Mouse (Mus musculus) midbrain, embryonic 12.5 days (tissue): Measurements from ENCODE around the gene Rpa1. TPM values are rescaled to one million over a fixed set of nuclear protein-coding genes. Genes with fewer than 3 reads are reported as not detected.
"Not testable (repeated sequence)": the region's sequence is repeated elsewhere in the genome, so short reads cannot be mapped to it uniquely, and the experiment has no call there.

Experiments
- ATAC-seq: fragments of 200-750 bp; cut with Nextera tagmentation; 2 replicates; pipeline ENCODE4 v1.8.0; 2017; ENCODE audit warnings: low read depth, moderate TSS enrichment, moderate library complexity; ENCODE audit not compliant: low FRiP score
- H3K27ac ChIP-seq: fragments of 300-500 bp; sonication (generic); replicated peaks from 2 replicates; pipeline ENCODE4 v1.5.1; 2016; ENCODE audit warnings: mild to moderate bottlenecking
- H3K27me3 ChIP-seq: fragments of 300-500 bp; sonication (generic); 2 replicates; pipeline ENCODE4 v1.6.1; 2016; ENCODE audit warnings: mild to moderate bottlenecking
- H3K36me3 ChIP-seq: fragments of 300-500 bp; sonication (generic); 2 replicates; pipeline ENCODE4 v1.6.1; 2016
- H3K4me1 ChIP-seq: fragments of 300-500 bp; sonication (generic); 2 replicates; pipeline ENCODE4 v1.6.1; 2016
- H3K4me2 ChIP-seq: fragments of 300-500 bp; sonication (generic); replicated peaks from 2 replicates; pipeline ENCODE4 v1.6.1; 2016; ENCODE audit warnings: mild to moderate bottlenecking, moderate library complexity
- H3K4me3 ChIP-seq: fragments of 300-500 bp; sonication (generic); 2 replicates; pipeline ENCODE4 v1.5.1; 2016; ENCODE audit warnings: mild to moderate bottlenecking
- H3K9ac ChIP-seq: fragments of 300-500 bp; sonication (generic); replicated peaks from 2 replicates; pipeline ENCODE4 v1.6.1; 2016; ENCODE audit warnings: mild to moderate bottlenecking, moderate library complexity
- H3K9me3 ChIP-seq: fragments of 300-500 bp; sonication (generic); 2 replicates; pipeline ENCODE4 v1.6.1; 2016; ENCODE audit warnings: mild to moderate bottlenecking
- WGBS: fragments of 180-500 bp; shearing (Covaris S2); methylation state at CpG from one replicate; pipeline ENCODE4 v1.1.7; 2016; 5-methylcytosine and 5-hydroxymethylcytosine counted together
- polyA plus RNA-seq: library from polyadenylated mRNA; unstranded; fragments of >200 nt; fragmentation: Nextera tagmentation; extraction: Ambion mirVana; gene quantifications from 2 replicates; pipeline ENCODE4 v1.2.1, GENCODE M21; 2016

Gene Rpa1
- 107 and 110 TPM in 2 replicates for polyA plus RNA-seq

DNA sequence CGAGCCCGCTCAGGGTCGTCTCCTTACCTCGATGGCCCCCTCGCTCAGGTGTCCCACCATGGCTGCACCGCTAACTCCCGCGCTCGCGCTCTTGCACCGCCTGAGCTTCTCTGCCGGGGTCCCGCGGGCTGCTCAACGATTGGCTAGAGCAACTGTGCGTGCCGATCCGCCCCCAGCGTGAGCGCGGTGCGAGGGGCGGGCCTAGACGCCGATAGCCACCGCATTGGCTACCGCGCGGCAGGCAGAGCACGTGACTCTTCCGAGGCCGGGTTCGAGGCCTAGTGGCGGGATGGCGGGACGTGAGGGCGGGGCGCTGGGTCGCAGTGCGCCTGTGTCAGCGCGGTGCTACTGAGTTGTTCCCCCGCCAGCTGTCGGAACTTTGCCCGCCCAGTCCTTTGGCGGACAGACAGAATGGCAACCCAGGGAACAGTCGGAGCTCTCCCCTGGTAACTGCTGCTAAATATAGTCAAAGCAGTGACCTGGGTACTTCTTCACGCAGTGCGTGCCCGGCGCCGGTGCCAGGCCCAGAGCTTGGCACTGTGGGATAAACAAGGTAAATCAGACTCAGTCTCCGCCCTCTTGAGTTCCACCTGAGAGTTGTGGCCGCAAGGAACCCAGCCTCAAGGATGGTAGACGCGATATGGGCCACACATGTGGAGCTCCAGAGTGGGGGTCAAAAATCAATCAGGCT is at the start of gene Rpa1, which contains the start of gene Smyd4:
TSS of gene Rpa1 (minus strand) at position 126 of the 691 bp plus-strand sequence.
TSS of gene Smyd4 (plus strand) at position 235 of the 691 bp plus-strand sequence.
- Histone ChIP-seq H3K4me1 (peaks cover 20% of the 10 kb centered on the region), H3K9ac (peak within 1 kb of the TSS; percentile 75), H3K27ac (peak within 1 kb of the TSS; percentile 25; the same call in 1 of the 2 replicates), H3K36me3 (no peaks in the 10 kb centered on the region), H3K4me3 (peak within 1 kb of the TSS; percentile 75), H3K4me2 (peak within 1 kb of the TSS; percentile 95), H3K27me3 (no peaks in the 10 kb centered on the region), H3K9me3 (no peaks in the 10 kb centered on the region)
- under 1% methylated on average over 55 of the region's 56 CpGs for whole genome bisulfite sequencing
- peak; percentile 100 for ATAC-seq

DNA sequence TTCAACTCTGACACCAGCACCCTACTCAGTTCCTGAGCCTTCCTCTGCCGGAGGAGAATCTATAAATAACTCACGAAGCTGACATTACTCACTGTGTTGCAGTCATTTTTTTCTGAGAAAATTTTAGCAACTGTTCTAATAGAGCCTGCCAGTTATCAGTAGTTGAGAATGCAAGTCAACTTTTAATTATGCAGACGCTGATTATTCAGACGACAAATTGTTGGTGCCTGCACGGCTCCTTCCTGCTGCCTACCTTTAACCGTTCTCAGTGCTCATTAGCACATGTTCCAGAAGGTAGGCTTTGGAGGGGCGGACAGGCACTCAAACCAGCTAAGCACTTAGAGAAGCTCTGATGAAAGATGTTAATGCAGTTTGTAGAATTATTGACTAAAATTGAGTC is 49.3 kb upstream of the Rpa1 start:
- 85% methylated on average over 7 of the region's 7 CpGs for WGBS
- Histone ChIP-seq H3K36me3 (no peaks in the 10 kb centered on the region), H3K9ac (no peak overlapping the region), H3K4me3 (no peak overlapping the region), H3K27me3 (no peaks in the 10 kb centered on the region), H3K27ac (no peak overlapping the region), H3K4me2 (no peak overlapping the region), H3K9me3 (no peaks in the 10 kb centered on the region), H3K4me1 (no peaks in the 10 kb centered on the region)
- ATAC-seq = no peak

DNA sequence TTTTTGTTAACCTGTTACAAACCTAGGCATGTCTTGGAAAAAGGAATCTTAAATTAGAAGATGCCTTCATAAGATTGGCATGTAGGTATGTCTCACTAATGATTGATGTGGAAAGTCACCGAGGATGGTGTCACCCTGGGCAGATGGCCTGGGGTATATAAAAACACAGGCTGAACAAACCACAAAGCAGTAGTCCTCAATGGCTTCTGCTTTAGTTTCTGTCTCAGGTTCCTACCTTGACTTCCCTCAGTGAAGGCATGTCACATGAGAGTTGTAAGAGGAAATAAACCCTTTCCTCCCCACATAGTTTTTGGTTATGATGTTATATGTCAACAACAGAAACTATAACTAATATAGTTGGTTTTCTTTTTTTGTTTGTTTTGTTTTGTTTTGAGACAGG is 47.5 kb upstream of the Rpa1 start:
- 90% methylated on average over 1 of the region's 1 CpGs for WGBS
- Histone ChIP-seq H3K36me3 (no peaks in the 10 kb centered on the region), H3K27me3 (no peaks in the 10 kb centered on the region), H3K27ac (no peak overlapping the region), H3K4me3 (no peak overlapping the region), H3K4me2 (no peak overlapping the region), H3K4me1 (no peaks in the 10 kb centered on the region), H3K9ac (no peak overlapping the region), H3K9me3 (no peaks in the 10 kb centered on the region)
- ATAC-seq = no peak

DNA sequence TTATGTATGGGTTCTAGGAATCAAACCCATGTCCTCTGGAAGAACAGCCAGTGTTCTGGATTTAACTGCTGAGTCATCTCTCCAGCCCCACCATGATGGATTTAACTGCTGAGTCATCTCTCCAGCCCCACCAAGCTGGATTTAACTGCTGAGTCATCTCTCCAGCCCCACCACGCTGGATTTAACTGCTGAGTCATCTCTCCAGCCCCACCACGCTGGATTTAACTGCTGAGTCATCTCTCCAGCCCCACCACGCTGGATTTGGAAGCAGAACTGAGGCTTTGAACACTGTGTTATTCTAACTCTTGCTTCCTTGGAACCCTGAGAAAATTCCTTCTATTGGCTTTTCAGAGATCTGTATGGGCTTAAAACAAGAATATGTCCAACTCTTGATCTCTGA is 35.4 kb upstream of the Rpa1 start:
- ATAC-seq, H3K4me3 ChIP-seq, H3K27ac ChIP-seq, H3K9me3 ChIP-seq, H3K36me3 ChIP-seq, H3K4me1 ChIP-seq, H3K9ac ChIP-seq, H3K4me2 ChIP-seq, H3K27me3 ChIP-seq: not testable (repeated sequence)
- WGBS = 54% methylated on average over 3 of the region's 3 CpGs

DNA sequence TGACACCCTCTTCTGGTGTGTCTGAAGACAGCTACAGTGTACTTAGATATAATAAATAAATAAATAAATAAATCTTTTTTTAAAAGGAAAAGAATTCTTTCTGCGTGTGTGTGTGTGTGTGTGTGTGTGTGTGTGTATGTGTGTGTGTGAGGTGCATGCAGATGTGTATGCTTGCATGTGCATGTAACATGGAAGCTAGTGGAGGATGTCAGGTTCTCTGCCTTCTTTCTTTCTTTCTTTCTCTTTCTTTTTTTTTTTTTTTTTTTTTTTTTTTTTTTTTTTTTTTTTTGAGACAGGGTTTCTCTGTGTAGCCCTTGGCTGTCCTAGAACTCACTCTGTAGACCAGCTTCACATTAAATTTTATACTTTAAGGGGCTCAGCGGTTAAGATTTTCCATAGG is 30.7 kb upstream of the Rpa1 start:
- H3K4me2 ChIP-seq, H3K36me3 ChIP-seq, H3K9me3 ChIP-seq, H3K4me3 ChIP-seq, H3K9ac ChIP-seq, H3K27ac ChIP-seq, H3K27me3 ChIP-seq, H3K4me1 ChIP-seq, ATAC-seq: not testable (repeated sequence)
- WGBS = 88% methylated on average over 2 of the region's 2 CpGs

DNA sequence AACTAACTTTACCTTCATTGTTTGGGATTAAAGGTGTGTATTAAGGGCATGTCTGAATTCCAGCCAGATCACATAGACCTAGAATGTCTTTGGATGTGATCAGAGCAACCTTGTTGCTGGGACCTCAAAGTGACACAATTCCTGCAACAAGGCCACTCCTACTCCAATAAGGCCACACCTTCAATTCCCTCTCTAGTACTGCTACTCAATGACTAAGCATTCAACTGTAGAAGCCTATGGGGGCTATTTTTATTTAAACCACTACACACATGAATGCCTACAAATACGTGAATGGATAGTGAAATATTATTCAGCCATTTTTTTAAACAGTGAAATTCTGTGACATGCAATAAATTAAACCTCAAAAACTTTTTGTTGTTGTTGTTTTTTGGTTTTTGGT is 29.0 kb upstream of the Rpa1 start:
- no peak overlapping the region for H3K27ac ChIP-seq
- H3K36me3 ChIP-seq = no peaks in the 10 kb centered on the region
- no peak overlapping the region for H3K4me2 ChIP-seq
- WGBS = 90% methylated on average over 1 of the region's 1 CpGs
- no peaks in the 10 kb centered on the region for H3K9me3 ChIP-seq
- no peak overlapping the region for H3K9ac ChIP-seq
- H3K4me3 ChIP-seq = no peak overlapping the region
- ATAC-seq = no peak
- H3K4me1 ChIP-seq = no peaks in the 10 kb centered on the region
- H3K27me3 ChIP-seq = no peaks in the 10 kb centered on the region

DNA sequence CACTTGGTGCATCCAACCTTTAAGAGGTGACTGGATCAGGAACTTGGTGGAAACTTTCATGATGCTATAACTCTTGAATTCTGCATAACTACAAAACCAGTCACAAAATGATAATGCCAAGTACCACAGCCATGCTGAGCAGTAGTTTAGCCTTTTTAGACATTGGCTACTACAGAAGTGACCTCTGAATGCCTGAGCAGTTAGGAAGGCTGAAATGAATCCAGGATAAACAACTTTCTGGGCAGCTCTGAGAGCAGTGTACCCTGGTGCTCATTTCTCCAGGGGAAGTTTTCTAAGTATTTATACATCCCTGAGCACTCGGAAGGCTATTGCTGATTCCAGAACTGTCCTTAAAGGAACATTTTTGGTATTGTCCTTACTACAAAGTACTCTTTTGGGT is 7.4 kb upstream of the Rpa1 start:
- Histone ChIP-seq H3K27me3 (no peaks in the 10 kb centered on the region), H3K36me3 (no peaks in the 10 kb centered on the region), H3K4me2 (no peak overlapping the region), H3K4me1 (no peaks in the 10 kb centered on the region), H3K4me3 (no peak overlapping the region), H3K9ac (no peak overlapping the region), H3K27ac (no peak overlapping the region), H3K9me3 (no peaks in the 10 kb centered on the region)
- ATAC-seq = no peak
- WGBS = 97% methylated on average over 1 of the region's 1 CpGs

DNA sequence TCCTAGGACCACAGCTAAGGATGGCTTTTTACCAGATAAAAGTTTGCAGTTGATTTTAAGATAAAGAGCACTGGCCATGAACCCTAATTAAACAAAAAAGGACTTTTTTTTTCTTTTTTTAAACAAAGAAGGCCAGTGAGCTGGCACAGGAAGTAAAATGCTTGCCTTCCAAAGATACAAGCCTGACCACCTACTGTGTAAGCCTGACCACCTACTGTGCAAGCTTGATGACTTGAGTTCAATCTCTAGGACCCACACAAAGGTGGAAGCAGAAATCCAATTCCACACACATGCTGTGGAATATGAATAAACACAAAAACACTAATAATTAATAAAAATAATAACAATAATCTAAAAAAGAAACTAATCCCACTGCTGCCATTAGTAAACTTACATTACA is 3.1 kb upstream of the Rpa1 start:
- Histone ChIP-seq H3K36me3 (no peaks in the 10 kb centered on the region), H3K27me3 (no peaks in the 10 kb centered on the region), H3K9me3 (no peaks in the 10 kb centered on the region), H3K4me2 (no peak overlapping the region), H3K4me3 (no peak overlapping the region), H3K27ac (no peak overlapping the region), H3K4me1 (peaks cover 19% of the 10 kb centered on the region), H3K9ac (no peak overlapping the region)
- no peak for ATAC-seq

DNA sequence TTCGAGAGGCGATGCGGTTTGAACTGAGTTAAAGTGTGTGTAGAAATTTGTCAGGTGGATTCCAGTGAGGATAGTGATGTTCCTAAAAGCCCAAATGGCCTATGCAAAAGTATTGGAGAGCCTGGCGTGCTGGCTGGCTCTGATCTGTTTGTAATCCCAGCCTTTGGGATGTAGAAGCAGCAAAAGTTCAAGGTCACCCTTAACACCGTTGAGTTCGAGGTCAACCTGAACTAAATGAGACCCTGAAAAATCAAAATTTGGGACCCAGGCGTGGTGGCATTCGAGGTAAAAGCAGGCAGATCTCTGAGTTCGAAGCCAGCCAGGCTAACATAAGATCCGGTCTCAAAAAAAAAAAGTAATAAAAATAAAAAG is 752 bp upstream of the Rpa1 start:
- 0 out of 2 replicates have a peak overlapping the region, but pooled peaks have one; percentile 25 for H3K27ac ChIP-seq
- H3K9me3 ChIP-seq = no peaks in the 10 kb centered on the region
- H3K36me3 ChIP-seq = no peaks in the 10 kb centered on the region
- no peaks in the 10 kb centered on the region for H3K27me3 ChIP-seq
- peak overlapping the region; percentile 75 for H3K4me3 ChIP-seq
- H3K4me1 ChIP-seq = peaks cover 20% of the 10 kb centered on the region
- 51% methylated on average over 10 of the region's 10 CpGs for WGBS
- H3K9ac ChIP-seq = peak overlapping the region; percentile 75
- peak overlapping the region; percentile 95 for H3K4me2 ChIP-seq
- no peak for ATAC-seq

DNA sequence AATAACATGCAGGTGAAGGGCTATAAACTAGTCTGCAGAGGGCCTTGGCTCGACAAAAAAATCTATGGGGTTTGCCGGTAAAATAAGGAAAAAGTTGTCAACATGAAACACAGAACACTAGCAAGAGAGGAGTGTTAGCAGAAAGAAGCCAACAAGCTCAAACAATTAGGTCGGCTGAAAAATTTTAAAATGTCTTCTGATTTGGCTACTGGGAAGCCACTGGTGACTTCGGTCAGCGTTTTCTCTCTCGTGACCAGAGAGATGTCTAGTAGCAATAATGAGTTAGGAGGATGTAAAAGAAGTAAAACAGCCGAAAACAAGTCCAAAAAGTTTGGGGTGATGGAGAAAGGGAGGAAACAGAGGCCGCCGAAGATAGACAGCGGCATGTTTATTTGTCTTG is 528 bp downstream of the Rpa1 start:
- H3K4me1 ChIP-seq = peaks cover 20% of the 10 kb centered on the region
- H3K27ac ChIP-seq = no peak overlapping the region
- H3K4me2 ChIP-seq = peak overlapping the region; percentile 95
- WGBS = 2% methylated on average over 10 of the region's 10 CpGs
- peak overlapping the region; percentile 75 for H3K9ac ChIP-seq
- H3K36me3 ChIP-seq = no peaks in the 10 kb centered on the region
- no peak for ATAC-seq
- H3K9me3 ChIP-seq = no peaks in the 10 kb centered on the region
- H3K4me3 ChIP-seq = peak overlapping the region; percentile 75
- no peaks in the 10 kb centered on the region for H3K27me3 ChIP-seq

DNA sequence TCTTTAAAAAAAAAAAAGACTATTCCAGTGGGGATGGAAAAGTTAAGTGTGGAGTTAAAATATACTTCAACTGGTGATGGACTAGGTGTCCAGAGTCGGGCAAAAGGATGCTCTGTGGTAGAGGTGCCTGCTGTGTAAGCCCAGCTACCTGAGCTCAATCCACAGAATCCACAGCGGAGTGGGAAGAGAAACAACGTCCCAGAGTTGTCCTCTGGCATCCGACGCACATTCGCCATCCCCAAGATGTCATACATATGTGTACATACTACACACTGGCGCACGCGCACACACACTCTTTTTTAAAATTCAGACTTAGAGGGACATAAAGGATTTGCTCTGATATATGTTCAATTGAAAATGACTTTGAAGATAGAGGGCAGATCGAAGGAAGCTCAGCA is 937 bp downstream of the Rpa1 start:
- Histone ChIP-seq H3K4me2 (peak overlapping the region; percentile 95), H3K27me3 (no peaks in the 10 kb centered on the region), H3K9me3 (no peaks in the 10 kb centered on the region), H3K4me1 (peaks cover 20% of the 10 kb centered on the region), H3K4me3 (peak overlapping the region; percentile 75), H3K36me3 (no peaks in the 10 kb centered on the region), H3K9ac (peak overlapping the region; percentile 75), H3K27ac (no peak overlapping the region)
- ATAC-seq = no peak
- 49% methylated on average over 10 of the region's 10 CpGs for WGBS

DNA sequence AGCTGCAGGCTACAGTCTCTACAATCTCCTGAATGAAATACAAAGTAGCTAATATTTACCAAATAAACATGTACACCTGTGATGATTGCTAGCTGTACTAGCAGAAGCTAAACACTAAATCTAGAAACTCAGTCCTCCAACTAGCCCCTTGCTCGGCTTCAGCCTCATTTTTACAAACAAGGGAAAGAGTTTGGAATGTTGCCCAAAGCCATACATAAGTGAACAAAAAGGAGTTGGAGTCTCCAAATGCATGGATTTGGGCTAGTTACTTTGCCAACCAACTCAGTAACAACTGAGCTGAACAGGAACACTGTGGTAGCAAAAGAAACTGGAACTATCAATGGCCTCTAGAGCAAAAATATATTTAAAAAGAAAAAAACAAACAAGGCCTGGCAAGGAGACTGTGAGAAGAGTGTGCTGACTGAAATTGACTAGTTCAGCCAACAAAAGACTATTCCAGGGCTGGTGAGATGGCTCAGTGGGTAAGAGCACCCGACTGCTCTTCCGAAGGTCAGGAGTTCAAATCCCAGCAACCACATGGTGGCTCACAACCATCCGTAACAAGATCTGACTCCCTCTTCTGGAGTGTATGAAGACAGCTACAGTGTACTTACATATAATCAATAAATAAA is 1.5 kb downstream of the Rpa1 start:
- Histone ChIP-seq H3K27ac (no peak overlapping the region), H3K9ac (no peak overlapping the region), H3K9me3 (no peaks in the 10 kb centered on the region), H3K4me2 (peak overlapping the region; percentile 95), H3K36me3 (no peaks in the 10 kb centered on the region), H3K27me3 (no peaks in the 10 kb centered on the region), H3K4me1 (peaks cover 20% of the 10 kb centered on the region), H3K4me3 (no peak overlapping the region)
- 68% methylated on average over 4 of the region's 4 CpGs for WGBS
- ATAC-seq = no peak
